8 mouse cellular contexts compared by ENCODE assay signal in the genomic region with DNA sequence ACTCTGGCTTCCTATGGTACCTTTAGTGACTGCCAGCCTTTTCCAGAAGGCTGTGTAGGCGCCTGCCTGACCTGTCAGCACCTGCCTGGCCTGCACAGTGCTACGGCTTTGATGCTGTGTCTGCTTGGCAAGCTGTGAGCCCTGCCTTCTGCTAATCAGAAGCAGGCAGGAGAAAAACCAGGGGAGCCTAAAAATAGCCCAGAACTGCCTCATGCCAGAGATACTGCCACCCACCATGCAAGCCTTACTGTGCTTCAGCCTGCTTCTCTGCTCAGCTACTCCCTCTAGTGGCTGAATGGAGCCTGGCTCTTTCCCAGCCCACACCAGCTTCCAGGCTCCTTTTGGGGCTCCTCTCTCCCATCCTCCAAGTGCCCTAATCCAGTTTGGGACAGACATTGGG. TPM values are rescaled to one million over a fixed set of nuclear protein-coding genes. Genes with fewer than 3 reads are reported as not detected.
DNase-seq lines count a peak whose midpoint lies in the region; ATAC-seq and TF ChIP-seq lines count a peak whose summit lies in the region.

No protein-coding gene starts in this region.

- H3K9ac ChIP-seq in lung, embryonic 14.5 days, result no peak overlapping the region

- TF ChIP-seq CTCF in cerebellum, adult 2 months (IDR thresholded peaks at IDR 0.05; ENCODE audit: borderline replicate concordance, insufficient read depth, low read depth, low read length), result peak; percentile 96
- peak; percentile 89 for TF ChIP-seq CTCF in lung, embryonic 14.5 days (IDR thresholded peaks at IDR 0.05; ENCODE audit: low read depth)
- peak; percentile 80 for TF ChIP-seq CTCF in olfactory bulb, adult 2 months (IDR thresholded peaks at IDR 0.05; ENCODE audit: insufficient read depth, low read depth, low read length)
- TF ChIP-seq CTCF in thymus, adult 2 months (IDR thresholded peaks at IDR 0.05; ENCODE audit: borderline replicate concordance, control insufficient read depth, extremely low read depth, insufficient read depth, low read length, poor library complexity), result peak; percentile 84; the same call in 1 of the 2 replicates

- H3K4me3 ChIP-seq in cerebellum, adult 2 months (replicated peaks; ENCODE audit: insufficient read depth, low read depth, low read length), result no peak overlapping the region
- no peak overlapping the region for H3K4me3 ChIP-seq in lung, embryonic 14.5 days (ENCODE audit: low read depth, low read length)
- no peak overlapping the region for H3K4me3 ChIP-seq in olfactory bulb, adult 2 months (ENCODE audit: insufficient read depth, low read depth, low read length)
- H3K4me3 ChIP-seq in thymus, adult 2 months (ENCODE audit: control insufficient read depth, insufficient read depth, low read length), result no peak overlapping the region

- no peak overlapping the region for H3K4me2 ChIP-seq in lung, embryonic 14.5 days

- peaks cover 99% of the 10 kb centered on the region for H3K36me3 ChIP-seq in lung, embryonic 14.5 days (ENCODE audit: insufficient read depth)
- H3K36me3 ChIP-seq in thymus, adult 2 months (ENCODE audit: control insufficient read depth, insufficient read depth, low read length), result peaks cover 67% of the 10 kb centered on the region

- WGBS in cerebellum, adult 2 months, result 2% methylated on average over 2 of the region's 2 CpGs
- 42% methylated on average over 2 of the region's 2 CpGs for WGBS in lung, embryonic 14.5 days
- 13% methylated on average over 2 of the region's 2 CpGs for WGBS in olfactory bulb, adult 2 months
- WGBS in thymus, adult 2 months, result 58% methylated on average over 2 of the region's 2 CpGs

- peak; percentile 83 for ATAC-seq in lung, embryonic 14.5 days (ENCODE audit: insufficient read depth)

- H3K4me1 ChIP-seq in cerebellum, adult 2 months (ENCODE audit: control insufficient read depth, insufficient read depth, low read length), result peaks cover 61% of the 10 kb centered on the region
- H3K4me1 ChIP-seq in lung, embryonic 14.5 days (ENCODE audit: insufficient read depth), result no peaks in the 10 kb centered on the region
- H3K4me1 ChIP-seq in olfactory bulb, adult 2 months (ENCODE audit: control insufficient read depth, insufficient read depth, low read length), result peaks cover 26% of the 10 kb centered on the region
- no peaks in the 10 kb centered on the region for H3K4me1 ChIP-seq in thymus, adult 2 months (replicated peaks; ENCODE audit: control insufficient read depth, insufficient read depth, low read length)

- peak; percentile 80 for DNase-seq in MEL-GATA-1-ER (ENCODE audit: extremely low read depth, low read depth)
- DNase-seq in cerebellum, adult 2 months, result peak; percentile 96 to 98
- peak; percentile 86 for DNase-seq in forelimb bud, embryonic 11.5 days (ENCODE audit: low read depth, low spot score)
- DNase-seq in heart, postnatal 4 days, result peak; percentile 92
- DNase-seq in layer of hippocampus, adult 9-10 months (ENCODE audit: low spot score), result peak; percentile 93
- DNase-seq in lung, embryonic 14.5 days, result peak; percentile 81
- peak; percentile 65 for DNase-seq in thymus, adult 2 months

- H3K27ac ChIP-seq in cerebellum, adult 2 months (ENCODE audit: insufficient read depth, low read length), result peak overlapping the region; percentile 92
- peak overlapping the region; percentile 0; the same call in 1 of the 2 replicates for H3K27ac ChIP-seq in lung, embryonic 14.5 days (ENCODE audit: low read depth)
- peak overlapping the region; percentile 97 for H3K27ac ChIP-seq in olfactory bulb, adult 2 months (ENCODE audit: insufficient read depth, low read depth, low read length)
- H3K27ac ChIP-seq in thymus, adult 2 months (ENCODE audit: control insufficient read depth, insufficient read depth, low read length), result no peak overlapping the region

- no peaks in the 10 kb centered on the region for H3K27me3 ChIP-seq in cerebellum, adult 2 months (ENCODE audit: control insufficient read depth, insufficient read depth, low read length)
- no peaks in the 10 kb centered on the region for H3K27me3 ChIP-seq in lung, embryonic 14.5 days (ENCODE audit: insufficient read depth, low read length)
- H3K27me3 ChIP-seq in thymus, adult 2 months (ENCODE audit: control insufficient read depth, insufficient read depth, low read length), result no peaks in the 10 kb centered on the region

- TF ChIP-seq POLR2A in cerebellum, adult 2 months (IDR thresholded peaks at IDR 0.05; ENCODE audit: borderline replicate concordance, insufficient read depth, low read length), result peak; percentile 26; the same call in 1 of the 2 replicates
- no peak for TF ChIP-seq POLR2A in olfactory bulb, adult 2 months (IDR thresholded peaks at IDR 0.05; ENCODE audit: insufficient read depth, low read depth, low read length)
- TF ChIP-seq POLR2A in thymus, adult 2 months (IDR thresholded peaks at IDR 0.05; ENCODE audit: control insufficient read depth, extremely low read depth, insufficient read depth, low read length, poor library complexity), result no peak

- no peaks in the 10 kb centered on the region for H3K9me3 ChIP-seq in lung, embryonic 14.5 days (ENCODE audit: low read depth, low read length)

RNA-seq across cellular contexts. Expression of a gene that starts 19.5 kb away (rescaled TPM):
- polyA plus RNA-seq in cerebellum, adult 2 months (2012; rRNA removed), result 101 and 115 TPM in 2 replicates
- 10 to 100 TPM; 75.6 to 76.8 TPM for total RNA-seq in heart, postnatal 4 days (2021)
- polyA plus RNA-seq in lung, embryonic 14.5 days (2014; fragmentation: Nextera tagmentation; extraction: Ambion mirVana), result 26.9 and 29.1 TPM in 2 replicates
- 106 and 235 TPM in 2 replicates for polyA plus RNA-seq in olfactory bulb, adult 2 months (2012; ENCODE audit: insufficient read depth, insufficient read length, low replicate concordance, missing spikeins)
- polyA plus RNA-seq in thymus, adult 2 months (2012; rRNA removed), result 121 and 155 TPM in 2 replicates

RNA-seq across cellular contexts. Expression of a gene that starts 23.4 kb away (rescaled TPM):
- 52.0 and 66.4 TPM in 2 replicates for polyA plus RNA-seq in cerebellum, adult 2 months (2012; rRNA removed)
- 10 to 100 TPM; 46.0 to 51.7 TPM for total RNA-seq in heart, postnatal 4 days (2021)
- 97.2 and 98.4 TPM in 2 replicates for polyA plus RNA-seq in lung, embryonic 14.5 days (2014; fragmentation: Nextera tagmentation; extraction: Ambion mirVana)
- polyA plus RNA-seq in olfactory bulb, adult 2 months (2012; ENCODE audit: insufficient read depth, insufficient read length, low replicate concordance, missing spikeins), result not detected in 2 replicates
- polyA plus RNA-seq in thymus, adult 2 months (2012; rRNA removed), result 94.6 and 119 TPM in 2 replicates

RNA-seq across cellular contexts. Expression of a gene that starts 23.9 kb away (rescaled TPM):
- polyA plus RNA-seq in cerebellum, adult 2 months (2012; rRNA removed), result 106 and 122 TPM in 2 replicates
- total RNA-seq in heart, postnatal 4 days (2021), result 10 to 100 TPM; 36.2 to 37.1 TPM
- polyA plus RNA-seq in lung, embryonic 14.5 days (2014; fragmentation: Nextera tagmentation; extraction: Ambion mirVana), result 113 and 121 TPM in 2 replicates
- not detected in 2 replicates for polyA plus RNA-seq in olfactory bulb, adult 2 months (2012; ENCODE audit: insufficient read depth, insufficient read length, low replicate concordance, missing spikeins)
- 142 and 153 TPM in 2 replicates for polyA plus RNA-seq in thymus, adult 2 months (2012; rRNA removed)

RNA-seq across cellular contexts. Expression of a gene that starts 30.5 kb away (rescaled TPM):
- 3.0 and 4.3 TPM in 2 replicates for polyA plus RNA-seq in cerebellum, adult 2 months (2012; rRNA removed)
- 1 to 10 TPM in 1 of 2 experiments, under 1 TPM in 1; 0.61 to 1.0 TPM for total RNA-seq in heart, postnatal 4 days (2021)
- 0.11 and 0.14 TPM in 2 replicates for polyA plus RNA-seq in lung, embryonic 14.5 days (2014; fragmentation: Nextera tagmentation; extraction: Ambion mirVana)
- polyA plus RNA-seq in olfactory bulb, adult 2 months (2012; ENCODE audit: insufficient read depth, insufficient read length, low replicate concordance, missing spikeins), result not detected in 2 replicates
- polyA plus RNA-seq in thymus, adult 2 months (2012; rRNA removed), result 6.3 and 8.8 TPM in 2 replicates

RNA-seq across cellular contexts. Expression of a gene that starts 32.5 kb away (rescaled TPM):
- polyA plus RNA-seq in cerebellum, adult 2 months (2012; rRNA removed), result 175 and 189 TPM in 2 replicates
- total RNA-seq in heart, postnatal 4 days (2021), result 10 to 100 TPM; 47.8 to 53.8 TPM
- 62.0 and 69.6 TPM in 2 replicates for polyA plus RNA-seq in lung, embryonic 14.5 days (2014; fragmentation: Nextera tagmentation; extraction: Ambion mirVana)
- 105 TPM in 1 of 2 replicates, not detected in the other for polyA plus RNA-seq in olfactory bulb, adult 2 months (2012; ENCODE audit: insufficient read depth, insufficient read length, low replicate concordance, missing spikeins)
- 182 and 195 TPM in 2 replicates for polyA plus RNA-seq in thymus, adult 2 months (2012; rRNA removed)
